17 mouse cellular contexts compared by ENCODE assay signal in the genomic region with DNA sequence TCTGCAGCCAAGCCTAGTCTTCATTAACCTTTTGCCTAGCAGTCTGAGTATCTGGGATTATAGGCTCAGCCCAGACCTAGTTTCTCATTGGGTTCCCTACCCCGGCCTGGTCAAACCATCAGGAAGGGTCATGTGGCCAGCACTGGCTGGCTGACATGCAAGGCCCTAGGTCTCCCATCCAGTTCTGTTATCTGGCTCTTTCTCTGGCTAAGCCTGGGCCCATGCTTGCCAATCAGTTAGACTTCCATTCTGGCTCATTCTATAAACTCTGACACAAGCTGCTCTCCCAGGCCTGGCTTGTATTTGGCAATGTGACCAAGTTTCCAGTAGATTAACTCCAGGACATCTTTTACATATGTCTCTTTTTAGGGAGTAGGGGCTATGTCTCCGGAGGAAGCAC.
DNase-seq lines count a peak whose midpoint lies in the region; ATAC-seq and TF ChIP-seq lines count a peak whose summit lies in the region.
"Had no signal": no experiment of that assay in that cellular context is flagged by ENCODE, and none has a peak within 500 bp of the region (broad histone marks: within the 10 kb centered on the region; RNA-seq: fewer than 3 reads in every experiment).

No protein-coding gene starts in this region.

- TF ChIP-seq CTCF in heart, adult 2 months (IDR thresholded peaks at IDR 0.05), result no peak
- no peak for TF ChIP-seq CTCF in lung, postnatal 0 days (IDR thresholded peaks at IDR 0.05)

- TF ChIP-seq POLR2A in heart, adult 2 months (IDR thresholded peaks at IDR 0.05; ENCODE audit: insufficient read depth, low read depth, low read length), result no peak

- no peaks in the 10 kb centered on the region for H3K79me2 ChIP-seq in heart, adult 2 months (replicated peaks; ENCODE audit: control insufficient read depth, insufficient read depth, low read length)

- peak; percentile 33 to 73 for DNase-seq in heart, adult 2 months
- peak; percentile 58 for DNase-seq in cerebellum, adult 11 months
- DNase-seq in cerebellum, postnatal 10 days, result peak; percentile 85 to 86
- peak; percentile 39 to 40 for DNase-seq in heart, postnatal 36 days
- DNase-seq in forebrain, embryonic 10.5 days (ENCODE audit: extremely low spot score, low spot score), result no peak
- DNase-seq in lung, postnatal 0 days (ENCODE audit: low spot score), result no peak
- DNase-seq: liver, embryonic 13.5 days; retina, postnatal 1 day; thymus, postnatal 25 days had no signal

- H3K4me2 ChIP-seq in heart, embryonic 12.5 days, result no peak overlapping the region
- H3K4me2 ChIP-seq in lung, postnatal 0 days (replicated peaks; ENCODE audit: low read depth, low read length), result no peak overlapping the region
- H3K4me2 ChIP-seq: embryonic facial prominence, embryonic 15.5 days; forebrain, embryonic 12.5 days; heart, embryonic 13.5 days; hindbrain, embryonic 15.5 days; liver, embryonic 13.5 days; midbrain, embryonic 12.5 days had no signal

- peaks cover 4% of the 10 kb centered on the region for H3K4me1 ChIP-seq in heart, adult 2 months (ENCODE audit: control insufficient read depth, insufficient read depth, low read length)
- H3K4me1 ChIP-seq in heart, embryonic 12.5 days (replicated peaks), result no peaks in the 10 kb centered on the region
- peaks cover 20% of the 10 kb centered on the region for H3K4me1 ChIP-seq in forebrain, embryonic 10.5 days
- 0 out of 2 replicates have a peak, but pooled peaks cover 4% of the 10 kb centered on the region for H3K4me1 ChIP-seq in lung, postnatal 0 days (ENCODE audit: insufficient read depth, low read depth, low read length)
- H3K4me1 ChIP-seq: heart, embryonic 13.5 days; hindbrain, embryonic 15.5 days; liver, embryonic 13.5 days had no signal

- no peak for TF ChIP-seq EP300 in heart, adult 2 months (IDR thresholded peaks at IDR 0.05; ENCODE audit: insufficient read depth, low read depth, low read length)
- no peak for TF ChIP-seq EP300 in lung, postnatal 0 days (IDR thresholded peaks at IDR 0.05)

- no peaks in the 10 kb centered on the region for H3K9me3 ChIP-seq in heart, embryonic 12.5 days (replicated peaks)
- H3K9me3 ChIP-seq in forebrain, embryonic 10.5 days, result no peaks in the 10 kb centered on the region
- H3K9me3 ChIP-seq in lung, postnatal 0 days (ENCODE audit: low read length), result no peaks in the 10 kb centered on the region
- H3K9me3 ChIP-seq: embryonic facial prominence, embryonic 15.5 days; forebrain, embryonic 12.5 days; heart, embryonic 13.5 days; hindbrain, embryonic 15.5 days; liver, embryonic 13.5 days; midbrain, embryonic 12.5 days had no signal

- ATAC-seq in heart, embryonic 12.5 days (ENCODE audit: insufficient number of reproducible peaks, low FRiP score), result no peak
- no peak for ATAC-seq in lung, postnatal 0 days

- no peaks in the 10 kb centered on the region for H3K36me3 ChIP-seq in heart, adult 2 months (ENCODE audit: control insufficient read depth, insufficient read depth, low read length)
- H3K36me3 ChIP-seq in heart, embryonic 12.5 days, result no peaks in the 10 kb centered on the region
- no peaks in the 10 kb centered on the region for H3K36me3 ChIP-seq in forebrain, embryonic 10.5 days (replicated peaks)
- H3K36me3 ChIP-seq in lung, postnatal 0 days (ENCODE audit: insufficient read depth, low read length), result no peaks in the 10 kb centered on the region
- H3K36me3 ChIP-seq: embryonic facial prominence, embryonic 15.5 days; forebrain, embryonic 12.5 days; heart, embryonic 13.5 days; hindbrain, embryonic 15.5 days; liver, embryonic 13.5 days; midbrain, embryonic 12.5 days had no signal

- no peaks in the 10 kb centered on the region for H3K27me3 ChIP-seq in heart, adult 2 months (ENCODE audit: control insufficient read depth, insufficient read depth, low read length)
- H3K27me3 ChIP-seq in heart, embryonic 12.5 days (replicated peaks), result no peaks in the 10 kb centered on the region
- no peaks in the 10 kb centered on the region for H3K27me3 ChIP-seq in forebrain, embryonic 10.5 days (ENCODE audit: poor library complexity, severe bottlenecking)
- H3K27me3 ChIP-seq in lung, postnatal 0 days (replicated peaks; ENCODE audit: insufficient read depth, low read length), result no peaks in the 10 kb centered on the region
- H3K27me3 ChIP-seq: embryonic facial prominence, embryonic 15.5 days; liver, embryonic 13.5 days; midbrain, embryonic 12.5 days had no signal

- no peak overlapping the region for H3K4me3 ChIP-seq in heart, adult 2 months
- H3K4me3 ChIP-seq in heart, embryonic 12.5 days, result no peak overlapping the region
- no peak overlapping the region for H3K4me3 ChIP-seq in forebrain, embryonic 10.5 days
- no peak overlapping the region for H3K4me3 ChIP-seq in lung, postnatal 0 days (ENCODE audit: low read depth, low read length)
- H3K4me3 ChIP-seq: embryonic facial prominence, embryonic 15.5 days; forebrain, embryonic 12.5 days; heart, embryonic 13.5 days; hindbrain, embryonic 15.5 days; liver, embryonic 13.5 days; midbrain, embryonic 12.5 days; myocyte had no signal

- WGBS in heart, adult 2 months, result 44% methylated on average over 2 of the region's 2 CpGs
- WGBS in heart, embryonic 12.5 days, result 74% methylated on average over 2 of the region's 2 CpGs
- 87% methylated on average over 2 of the region's 2 CpGs for WGBS in forebrain, embryonic 10.5 days
- WGBS in lung, postnatal 0 days, result 91% methylated on average over 2 of the region's 2 CpGs

- H3K27ac ChIP-seq in heart, adult 2 months, result no peak overlapping the region
- no peak overlapping the region for H3K27ac ChIP-seq in heart, embryonic 12.5 days (ENCODE audit: poor library complexity, severe bottlenecking)
- H3K27ac ChIP-seq in forebrain, embryonic 10.5 days, result no peak overlapping the region
- no peak overlapping the region for H3K27ac ChIP-seq in lung, postnatal 0 days (ENCODE audit: low read length)
- H3K27ac ChIP-seq: embryonic facial prominence, embryonic 15.5 days; forebrain, embryonic 12.5 days; heart, embryonic 13.5 days; hindbrain, embryonic 15.5 days; liver, embryonic 13.5 days; midbrain, embryonic 12.5 days; stomach, postnatal 0 days had no signal

- intact Hi-C loops in heart, adult 2 months (cut with DNase I), result no loop called here
- intact Hi-C loops in heart, postnatal 36 days (cut with DNase I), result no loop called here

- no peak overlapping the region for H3K9ac ChIP-seq in heart, adult 2 months (ENCODE audit: low read depth, low read length)
- no peak overlapping the region for H3K9ac ChIP-seq in heart, embryonic 12.5 days
- H3K9ac ChIP-seq in lung, postnatal 0 days (replicated peaks; ENCODE audit: low read depth), result no peak overlapping the region
- H3K9ac ChIP-seq: embryonic facial prominence, embryonic 15.5 days; forebrain, embryonic 12.5 days; heart, embryonic 13.5 days; hindbrain, embryonic 15.5 days; liver, embryonic 13.5 days; midbrain, embryonic 12.5 days had no signal

Comparison
In these comparisons a context has a peak if more than half of its experiments do, and no peak if none do; other contexts are left out.
1. DNase-seq: peak in heart, adult 2 months (2 of 2), cerebellum, adult 11 months (single experiment), cerebellum, postnatal 10 days (2 of 2) and heart, postnatal 36 days (2 of 2); none in forebrain, embryonic 10.5 days (single experiment) and lung, postnatal 0 days (single experiment).